Mouse (Mus musculus) fibroblast of lung, adult 2 months (primary cell): Measurements from ENCODE around the gene Hadha.

Source experiments
- DNase-seq: peaks from one replicate; pipeline ENCODE4 v3.0.0-alpha.2; 2011; ENCODE audit warnings: low read depth

Hadha gene

GRCm38 (mm10) chr5:30153222-30153621 is 1.7 kb downstream of the Hadha start:
- no peak for DNase-seq

- no peak for DNase-seq
These were observed 2.5 kb downstream of the Hadha start for GRCm38 (mm10) chr5:30152413-30152812.

- no peak for DNase-seq
These were observed 3.0 kb downstream of the Hadha start for GRCm38 (mm10) chr5:30152007-30152406.

GRCm38 (mm10) chr5:30148133-30148920 is 6.6 kb downstream of the Hadha start:
- no peak for DNase-seq

GRCm38 (mm10) chr5:30146526-30146925 is 8.4 kb downstream of the Hadha start:
- peak; percentile 32 for DNase-seq

GRCm38 (mm10) chr5:30138193-30138592 is 16.8 kb downstream of the Hadha start:
- no peak for DNase-seq

GRCm38 (mm10) chr5:30137271-30137670 is 17.7 kb downstream of the Hadha start:
- no peak for DNase-seq

GRCm38 (mm10) chr5:30135711-30136231 is 19.2 kb downstream of the Hadha start:
- no peak for DNase-seq

- no peak for DNase-seq
These were observed 22.8 kb downstream of the Hadha start for GRCm38 (mm10) chr5:30132173-30132572.

- no peak for DNase-seq
These were observed 23.7 kb downstream of the Hadha start for GRCm38 (mm10) chr5:30131246-30131645.

GRCm38 (mm10) chr5:30128680-30129079 is 26.3 kb downstream of the Hadha start:
- DNase-seq, result no peak

- DNase-seq, result no peak
These were observed 26.9 kb downstream of the Hadha start for GRCm38 (mm10) chr5:30127921-30128597.

GRCm38 (mm10) chr5:30126756-30127155 is 28.2 kb downstream of the Hadha start:
- peak; percentile 72 for DNase-seq

GRCm38 (mm10) chr5:30125587-30125986 is 29.4 kb downstream of the Hadha start:
- no peak for DNase-seq

- no peak for DNase-seq
These were observed 32.5 kb downstream of the Hadha start for GRCm38 (mm10) chr5:30122481-30122880.

GRCm38 (mm10) chr5:30120106-30120505 is 34.9 kb downstream of the Hadha start:
- DNase-seq, result no peak

GRCm38 (mm10) chr5:30119163-30119562 is 35.8 kb downstream of the Hadha start:
- no peak for DNase-seq

GRCm38 (mm10) chr5:30118018-30118417 is 36.9 kb downstream of the Hadha start:
- DNase-seq, result no peak

- no peak for DNase-seq
These were observed 39.2 kb downstream of the Hadha start for GRCm38 (mm10) chr5:30115718-30116117.

GRCm38 (mm10) chr5:30114761-30115140 is 40.2 kb downstream of the Hadha start:
- DNase-seq, result no peak

- no peak for DNase-seq
These were observed 40.8 kb downstream of the Hadha start for GRCm38 (mm10) chr5:30113881-30114760.

GRCm38 (mm10) chr5:30112533-30113068 is 42.4 kb downstream of the Hadha start:
- DNase-seq, result no peak
